Mouse (Mus musculus) mammary gland, adult 2 months (tissue): ENCODE measurements around the gene Ppm1b. TPM values are rescaled to one million over a fixed set of nuclear protein-coding genes. Genes with fewer than 3 reads are reported as not detected.

Experiments
- polyA plus RNA-seq: library from polyadenylated mRNA; depleted of rRNA; stranded (reverse); fragments of >200 nt; gene quantifications from 2 replicates; pipeline ENCODE4 v1.2.3, GENCODE M21; 2012; ENCODE audit warnings: low replicate concordance; rRNA removed

The Ppm1b gene
- 16.7 and 32.7 TPM in 2 replicates for polyA plus RNA-seq

DNA sequence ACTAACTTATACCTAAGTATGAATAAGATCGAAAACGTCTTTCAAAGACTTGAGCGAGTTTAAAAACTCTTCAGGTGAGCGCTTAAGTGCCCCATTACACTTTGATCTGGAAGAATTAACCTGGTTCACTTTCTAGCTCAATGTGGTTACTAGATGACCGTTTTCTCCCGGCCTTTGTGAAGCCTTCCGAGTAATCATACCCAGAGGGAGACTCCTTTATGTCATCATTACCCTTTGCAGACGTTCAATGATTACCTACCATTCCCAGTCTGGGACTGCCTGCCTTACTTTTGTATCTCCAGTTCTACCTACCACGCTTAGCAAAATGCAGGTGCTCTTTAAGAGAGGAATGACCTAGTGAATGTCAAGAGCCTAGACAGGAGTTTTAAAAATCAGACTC lies at the start of gene Ppm1b:
Gene Ppm1b (plus strand): TSS at position 301 of the 400 bp plus-strand sequence.

GRCm38 (mm10) chr17:85028093-85028739 lies 71.7 kb downstream of the Ppm1b start, which contains the start of gene Slc3a1:
Slc3a1 (plus strand) TSS chr17:85028376.

Other genes starting within 250 kb of the Ppm1b start
- gene Lrpprc, start 166.0 kb upstream of the Ppm1b start, polyA plus RNA-seq, result 10.2 and 13.1 TPM in 2 replicates
- gene Slc3a1, start 71.6 kb downstream of the Ppm1b start, polyA plus RNA-seq, result 0.16 and 0.20 TPM in 2 replicates
- gene Prepl, start 133.5 kb downstream of the Ppm1b start, polyA plus RNA-seq, result 5.7 and 14.0 TPM in 2 replicates
- gene Camkmt, start 133.8 kb downstream of the Ppm1b start, polyA plus RNA-seq, result 1.9 and 2.1 TPM in 2 replicates